Mouse (Mus musculus): ENCODE data around the gene Gm49388.

DNA sequence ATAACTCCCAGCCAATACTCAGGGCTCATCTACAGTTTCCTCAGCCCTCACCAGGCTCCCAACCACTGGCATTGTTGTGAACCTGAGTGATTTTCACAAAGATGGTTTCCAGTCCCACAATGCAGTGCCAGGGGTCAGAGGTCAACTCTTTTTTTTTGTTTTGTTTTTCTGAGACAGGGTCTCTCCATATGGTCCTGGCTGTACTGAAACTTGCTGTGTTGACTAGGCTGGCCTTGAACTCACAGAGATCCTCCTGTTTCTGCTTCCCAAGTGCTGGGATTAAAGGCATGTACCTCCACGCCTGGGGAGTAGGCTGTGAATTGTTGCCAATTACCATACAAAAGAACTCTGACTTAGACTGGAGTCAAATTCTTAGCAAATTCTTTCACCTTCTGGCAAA lies 24.4 kb downstream of the Gm49388 start:
- TF ChIP-seq POLR2A (IDR thresholded peaks at IDR 0.05; ENCODE audit: low read depth, low read length) (no peak), CTCF (conservative IDR thresholded peaks at IDR 0.05; ENCODE audit: insufficient read depth, insufficient read length, low read depth, low read length) (no peak)
